Mouse (Mus musculus) neutrophil, adult 5-6 weeks (primary cell): Measurements from ENCODE around the gene Gm5890. TPM values are rescaled to one million over a fixed set of nuclear protein-coding genes. Genes with fewer than 3 reads are reported as not detected.
"Not testable (repeated sequence)": the region's sequence is repeated elsewhere in the genome, so short reads cannot be mapped to it uniquely, and the experiment has no call there.

Experiments
- ATAC-seq: fragments of 151-379, 151-347 bp; 2 replicates; pipeline ENCODE4 v1.8.0; 2017; ENCODE audit warnings: mild to moderate bottlenecking, moderate TSS enrichment; ENCODE audit not compliant: insufficient number of reproducible peaks, poor library complexity, low FRiP score, severe bottlenecking; ENCODE audit errors: extremely low read depth
- total RNA-seq: library from RNA; stranded (forward); fragments of 200-1000 nt; gene quantifications from 2 replicates; pipeline ENCODE4 v1.2.3, GENCODE M21; 2017

Gm5890 gene
- not detected in 2 replicates for total RNA-seq

DNA sequence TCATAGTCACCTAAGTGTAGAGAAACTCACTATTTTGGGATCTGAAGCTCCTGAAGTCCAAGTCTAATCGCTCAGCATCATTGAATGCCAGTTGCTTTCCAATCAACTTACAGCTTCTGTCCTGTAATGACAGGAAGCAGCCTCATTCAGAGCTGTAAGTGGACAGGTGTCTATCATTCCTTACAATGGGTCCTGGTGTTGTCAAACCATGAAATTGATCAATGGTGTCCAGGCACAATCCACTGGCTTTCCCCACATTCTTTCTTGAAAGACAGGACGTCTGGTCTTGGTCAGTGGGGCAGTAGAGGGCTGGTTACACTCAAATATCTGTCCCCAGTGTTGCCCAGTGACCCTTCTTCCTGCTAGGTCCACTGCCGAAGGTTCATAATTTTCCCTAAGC, at the start of gene Gm5890:
Gene Gm5890 (minus strand): TSS at position 101 of the 400 bp plus-strand sequence.
- not testable (repeated sequence) for ATAC-seq

DNA sequence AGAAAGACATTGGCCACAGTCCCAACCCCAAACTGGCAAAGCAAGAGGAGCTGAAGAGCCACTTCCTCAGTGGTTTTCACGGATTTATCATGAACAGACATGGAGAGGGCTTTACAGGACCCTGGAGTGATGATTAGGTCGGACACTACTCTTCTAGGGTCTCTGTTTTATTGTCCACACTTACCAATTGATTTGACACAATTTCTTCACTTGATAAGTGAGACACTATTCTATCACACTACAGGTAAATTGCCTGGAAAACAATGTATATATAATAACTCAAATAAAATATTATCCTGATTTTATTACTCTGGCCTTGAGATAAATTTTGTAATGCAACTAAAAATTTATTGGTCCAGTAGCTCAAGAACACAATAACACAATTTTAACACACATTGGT, 28.9 kb downstream of the Gm5890 start, which contains the start of gene Gm4498:
Gene Gm4498 (minus strand): TSS at position 101 of the 400 bp plus-strand sequence.
- not testable (repeated sequence) for ATAC-seq

Other genes starting within 250 kb of the Gm5890 start
- not detected in 2 replicates for gene Vmn1r91, start 163.2 kb downstream of the Gm5890 start, total RNA-seq
- gene Gm16442, start 140.3 kb downstream of the Gm5890 start, total RNA-seq = not detected in 2 replicates
- not detected in 2 replicates for gene Vmn1r93, start 123.7 kb downstream of the Gm5890 start, total RNA-seq
- gene Vmn1r94, start 94.5 kb downstream of the Gm5890 start, total RNA-seq = not detected in 2 replicates
- gene Vmn1r95, start 69.1 kb downstream of the Gm5890 start, total RNA-seq = not detected in 2 replicates
- gene Gm6164, start 57.2 kb downstream of the Gm5890 start, total RNA-seq = not detected in 2 replicates
- not detected in 2 replicates for gene Gm4498, start 29.0 kb downstream of the Gm5890 start, total RNA-seq
- gene Gm4133, start 71.2 kb upstream of the Gm5890 start, total RNA-seq = not detected in 2 replicates
- not detected in 2 replicates for gene Gm5728, start 112.6 kb upstream of the Gm5890 start, total RNA-seq
- gene Vmn1r100, start 155.1 kb upstream of the Gm5890 start, total RNA-seq = not detected in 2 replicates
- gene Vmn1r101, start 179.8 kb upstream of the Gm5890 start, total RNA-seq = not detected in 2 replicates
- not detected in 2 replicates for gene Gm10670, start 212.1 kb upstream of the Gm5890 start, total RNA-seq
- gene Vmn1r103, start 247.7 kb upstream of the Gm5890 start, total RNA-seq = not detected in 2 replicates